Mouse (Mus musculus) G1E-ER4 (cell line): ENCODE results near the gene Nup133. TPM values are rescaled to one million over a fixed set of nuclear protein-coding genes. Genes with fewer than 3 reads are reported as not detected.

ENCODE experiments used
- GATA1 ChIP-seq: IDR thresholded peaks from one replicate; pipeline ENCODE4 v1.8.0; 2012; ENCODE audit warnings: low read length, inconsistent platforms
- polyA plus RNA-seq: library from polyadenylated mRNA; stranded (reverse); fragments of >175 nt; gene quantifications from 2 replicates; pipeline ENCODE4 v1.2.3, GENCODE M21; 2012

Gene Nup133
- polyA plus RNA-seq, 1 experiment = 32.1 TPM

- TF ChIP-seq GATA1 = no peak
These were observed 68.8 kb downstream of the Nup133 start for GRCm38 (mm10) chr8:123880271-123880670.

- TF ChIP-seq GATA1 = no peak
These were observed 71.2 kb downstream of the Nup133 start for GRCm38 (mm10) chr8:123877865-123878264.

- TF ChIP-seq GATA1 = no peak
These were observed 74.7 kb downstream of the Nup133 start for GRCm38 (mm10) chr8:123874324-123874723.

GRCm38 (mm10) chr8:123873364-123873763, 75.7 kb downstream of the Nup133 start:
- no peak for TF ChIP-seq GATA1

GRCm38 (mm10) chr8:123872048-123872447, 77.0 kb downstream of the Nup133 start:
- TF ChIP-seq GATA1 = no peak

GRCm38 (mm10) chr8:123866971-123867370, 82.1 kb downstream of the Nup133 start:
- no peak for TF ChIP-seq GATA1

- TF ChIP-seq GATA1 = no peak
These were observed 83.3 kb downstream of the Nup133 start for GRCm38 (mm10) chr8:123865786-123866185.

- TF ChIP-seq GATA1 = no peak
These were observed 88.7 kb downstream of the Nup133 start for GRCm38 (mm10) chr8:123860386-123860785.

- no peak for TF ChIP-seq GATA1
These were observed 89.3 kb downstream of the Nup133 start, which contains the start of gene Ccsap for GRCm38 (mm10) chr8:123859648-123860259. TSS of gene Ccsap (minus strand) at chr8:123860209.

- no peak for TF ChIP-seq GATA1
These were observed 90.0 kb downstream of the Nup133 start for GRCm38 (mm10) chr8:123858941-123859647.

GRCm38 (mm10) chr8:123858574-123858940, 90.5 kb downstream of the Nup133 start:
- TF ChIP-seq GATA1 = no peak

GRCm38 (mm10) chr8:123857361-123857760, 91.7 kb downstream of the Nup133 start:
- no peak for TF ChIP-seq GATA1

- no peak for TF ChIP-seq GATA1
These were observed 94.2 kb downstream of the Nup133 start for GRCm38 (mm10) chr8:123854733-123855475.

- TF ChIP-seq GATA1 = no peak
These were observed 94.8 kb downstream of the Nup133 start for GRCm38 (mm10) chr8:123854252-123854651.

GRCm38 (mm10) chr8:123851590-123851989, 97.5 kb downstream of the Nup133 start:
- TF ChIP-seq GATA1 = no peak

GRCm38 (mm10) chr8:123849352-123849751, 99.7 kb downstream of the Nup133 start:
- no peak for TF ChIP-seq GATA1

- no peak for TF ChIP-seq GATA1
These were observed 101.5 kb downstream of the Nup133 start for GRCm38 (mm10) chr8:123847546-123847945.

Other genes with a start within 250 kb of the Nup133 start
- gene Rab4a, start 143.3 kb downstream of the Nup133 start, polyA plus RNA-seq = 19.4 and 21.9 TPM in 2 replicates
- 9.4 and 13.1 TPM in 2 replicates for gene Ccsap, start 89.1 kb downstream of the Nup133 start, polyA plus RNA-seq
- gene Acta1, start 54.5 kb downstream of the Nup133 start, polyA plus RNA-seq = 0.06 TPM in 1 of 2 replicates, not detected in the other
- 22.1 and 24.5 TPM in 2 replicates for gene Abcb10, start 33.9 kb upstream of the Nup133 start, polyA plus RNA-seq
- gene Taf5l, start 72.1 kb upstream of the Nup133 start, polyA plus RNA-seq = 25.7 and 32.3 TPM in 2 replicates
- gene Urb2, start 72.2 kb upstream of the Nup133 start, polyA plus RNA-seq = 2.5 and 3.8 TPM in 2 replicates